Mouse (Mus musculus) C2C12 (cell line): ENCODE measurements around the gene Vmn2r3. TPM values are rescaled to one million over a fixed set of nuclear protein-coding genes. Genes with fewer than 3 reads are reported as not detected.
"Not testable (repeated sequence)": the region's sequence is repeated elsewhere in the genome, so short reads cannot be mapped to it uniquely, and the experiment has no call there.

ENCODE experiments used
- H3K27me3 ChIP-seq: one replicate; pipeline ENCODE4 v1.6.1; 2011; ENCODE audit not compliant: control insufficient read depth, insufficient read depth, insufficient read length
- H3K36me3 ChIP-seq: one replicate; pipeline ENCODE4 v1.6.1; 2011; ENCODE audit not compliant: control insufficient read depth, insufficient read depth
- H3K4me3 ChIP-seq: one replicate; pipeline ENCODE4 v1.5.1; 2011; ENCODE audit warnings: mild to moderate bottlenecking, control low read depth; ENCODE audit not compliant: poor library complexity, insufficient read depth, severe bottlenecking
- H3K79me2 ChIP-seq: one replicate; pipeline ENCODE4 v1.6.1; 2011; ENCODE audit not compliant: control insufficient read depth, insufficient read depth
- H3K79me3 ChIP-seq: one replicate; pipeline ENCODE4 v1.6.1; 2011; ENCODE audit warnings: low read depth, control low read depth
- H3ac ChIP-seq: one replicate; pipeline ENCODE3; 2011; ENCODE audit warnings: low read depth; ENCODE audit not compliant: control insufficient read depth, insufficient read length
- CEBPB ChIP-seq: IDR thresholded peaks from one replicate; pipeline ENCODE4 v1.6.1; 2011; ENCODE audit warnings: low read depth, mild to moderate bottlenecking, control low read depth, moderate library complexity
- CTCF ChIP-seq: IDR thresholded peaks from one replicate; pipeline ENCODE4 v1.5.1; 2011; ENCODE audit not compliant: control insufficient read depth, insufficient read depth, insufficient read length
- FOSL1 ChIP-seq: IDR thresholded peaks from one replicate; pipeline ENCODE4 v1.8.0; 2011; ENCODE audit warnings: mild to moderate bottlenecking, low read length; ENCODE audit not compliant: poor library complexity, insufficient read depth, severe bottlenecking
- MAX ChIP-seq: IDR thresholded peaks from one replicate; pipeline ENCODE4 v1.6.1; 2011; ENCODE audit warnings: mild to moderate bottlenecking, control low read depth
- MYOD1 ChIP-seq: IDR thresholded peaks from one replicate; pipeline ENCODE4 v1.6.1; 2011; ENCODE audit warnings: low read depth; ENCODE audit not compliant: control insufficient read depth, insufficient read length
- MYOG ChIP-seq: IDR thresholded peaks from one replicate; pipeline ENCODE4 v1.6.1; 2011; ENCODE audit not compliant: control insufficient read depth, insufficient read length; ENCODE audit errors: extremely low read depth
- USF1 ChIP-seq: IDR thresholded peaks from one replicate; pipeline ENCODE4 v1.6.1; 2011; ENCODE audit warnings: low read depth, mild to moderate bottlenecking, control low read depth, moderate library complexity
- long read RNA-seq, 2 experiments: library from polyadenylated mRNA; unstranded; transcript quantifications; one replicate each; pipeline ENCODE4 v2.0.0; 2019 to 2020
- polyA plus RNA-seq: library from polyadenylated mRNA; unstranded; fragments of >200 nt; fragmentation: generic; extraction: Trizol; gene quantifications from one replicate; pipeline ENCODE4 v1.2.1, GENCODE M21; 2012; ENCODE audit warnings: missing spikeins

Vmn2r3 gene
- not detected for polyA plus RNA-seq
- long read RNA-seq, experiment 1, result 0 reads
- long read RNA-seq, experiment 2, result 0 reads

DNA sequence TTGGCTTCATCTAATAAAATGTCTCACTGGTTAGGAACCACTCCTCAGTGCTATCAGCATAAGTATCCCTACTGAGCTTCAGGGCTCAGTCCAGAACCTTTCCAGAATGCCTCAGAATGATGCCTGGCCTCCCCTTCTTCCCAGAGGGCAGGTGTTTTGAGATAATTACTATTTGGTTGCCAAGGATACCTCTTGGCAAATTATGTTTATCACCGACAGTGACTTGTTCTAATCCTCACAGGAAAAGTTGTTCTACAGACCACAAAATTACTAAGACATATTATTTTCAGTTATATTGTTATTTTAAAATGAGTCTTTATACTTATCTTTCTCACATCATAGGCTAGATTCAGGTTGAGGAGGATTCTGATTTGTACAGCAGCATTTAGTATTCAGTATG is at the start of gene Vmn2r3:
TSS of gene Vmn2r3 (minus strand) at position 101 of the 400 bp plus-strand sequence.
- Histone ChIP-seq H3K79me3 (no peaks in the 10 kb centered on the region), H3K4me3 (no peak within 1 kb of the TSS), H3K79me2 (no peaks in the 10 kb centered on the region), H3K27me3 (no peaks in the 10 kb centered on the region), H3K36me3 (no peaks in the 10 kb centered on the region), H3ac (no peak within 1 kb of the TSS)
- no peak for TF ChIP-seq CEBPB
- TF ChIP-seq CTCF, result no peak
- no peak for TF ChIP-seq USF1
- no peak for TF ChIP-seq FOSL1
- TF ChIP-seq MYOD1, result no peak
- no peak for TF ChIP-seq MYOG
- TF ChIP-seq MAX, result no peak

DNA sequence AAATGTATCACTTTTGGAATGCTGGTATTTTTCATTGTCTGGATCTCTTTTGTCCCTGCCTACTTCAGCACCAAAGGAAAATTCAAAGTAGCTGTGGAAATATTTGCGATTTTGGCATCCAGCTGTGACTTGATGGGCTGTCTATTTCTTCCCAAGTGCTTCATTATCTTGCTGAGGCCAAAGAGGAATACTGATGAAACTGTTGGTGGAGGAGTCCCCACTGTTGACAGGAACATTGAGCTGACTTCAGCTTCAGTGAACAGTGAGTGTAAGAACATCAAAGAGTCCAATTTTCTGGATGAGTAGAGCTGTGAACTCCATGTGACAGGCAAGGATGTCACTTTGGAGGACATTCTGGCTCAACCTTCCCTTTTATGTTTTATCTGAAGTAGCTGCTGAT is 43.0 kb upstream of the Vmn2r3 start:
- Histone ChIP-seq H3K27me3 (no peaks in the 10 kb centered on the region), H3K79me2 (no peaks in the 10 kb centered on the region), H3ac (no peak overlapping the region), H3K36me3 (no peaks in the 10 kb centered on the region), H3K79me3 (no peaks in the 10 kb centered on the region), H3K4me3 (no peak overlapping the region)
- TF ChIP-seq MAX, result no peak
- no peak for TF ChIP-seq USF1
- no peak for TF ChIP-seq FOSL1
- no peak for TF ChIP-seq CTCF
- no peak for TF ChIP-seq CEBPB
- TF ChIP-seq MYOD1, result no peak
- no peak for TF ChIP-seq MYOG

DNA sequence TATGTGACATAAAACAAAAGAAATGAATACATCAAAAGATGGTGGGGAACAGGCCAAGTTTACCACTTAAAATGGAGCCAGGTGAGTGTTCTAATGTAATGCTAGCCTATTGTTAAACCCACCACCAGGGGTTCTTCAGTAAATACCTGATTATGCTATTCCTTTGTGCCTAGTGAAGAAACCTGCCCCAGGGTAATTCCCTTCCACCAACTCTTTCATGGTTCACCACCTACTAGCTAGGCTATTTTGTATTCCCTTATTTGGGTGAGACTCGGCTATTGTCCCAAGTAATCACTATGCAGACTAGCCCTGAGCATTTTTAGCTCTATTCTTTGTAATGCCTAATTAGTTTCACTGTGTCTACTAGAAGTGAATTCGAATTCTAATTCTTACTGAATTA is 32.3 kb upstream of the Vmn2r3 start:
- TF ChIP-seq MAX (no peak), USF1 (no peak), MYOD1 (no peak), MYOG (no peak), CTCF (no peak), CEBPB (no peak), FOSL1 (no peak)
- H3K4me3 ChIP-seq, result no peak overlapping the region
- no peak overlapping the region for H3ac ChIP-seq
- no peaks in the 10 kb centered on the region for H3K27me3 ChIP-seq
- no peaks in the 10 kb centered on the region for H3K79me3 ChIP-seq
- H3K79me2 ChIP-seq, result no peaks in the 10 kb centered on the region
- H3K36me3 ChIP-seq, result no peaks in the 10 kb centered on the region

DNA sequence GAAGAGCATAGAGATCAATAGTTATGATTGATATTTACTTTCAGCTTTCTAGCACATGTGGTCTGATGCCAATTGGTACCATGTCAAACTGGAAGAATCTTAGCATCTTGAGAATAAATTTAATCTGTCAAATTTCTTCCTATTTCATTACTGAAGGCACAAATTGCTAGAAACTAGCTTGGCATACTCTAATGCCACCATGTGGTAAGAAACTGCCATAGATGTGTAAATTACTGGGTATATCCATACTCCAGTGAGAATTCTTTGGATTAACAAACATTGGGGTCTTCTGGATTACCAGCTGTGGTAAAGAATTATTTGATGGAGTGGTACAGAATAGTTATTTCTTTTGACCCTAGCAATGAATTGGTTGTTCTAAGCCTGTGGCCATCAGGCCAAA is 17.3 kb upstream of the Vmn2r3 start:
- no peaks in the 10 kb centered on the region for H3K79me3 ChIP-seq
- no peaks in the 10 kb centered on the region for H3K36me3 ChIP-seq
- H3K79me2 ChIP-seq, result no peaks in the 10 kb centered on the region
- H3ac ChIP-seq, result no peak overlapping the region
- no peak overlapping the region for H3K4me3 ChIP-seq
- H3K27me3 ChIP-seq, result no peaks in the 10 kb centered on the region
- TF ChIP-seq FOSL1, result no peak

DNA sequence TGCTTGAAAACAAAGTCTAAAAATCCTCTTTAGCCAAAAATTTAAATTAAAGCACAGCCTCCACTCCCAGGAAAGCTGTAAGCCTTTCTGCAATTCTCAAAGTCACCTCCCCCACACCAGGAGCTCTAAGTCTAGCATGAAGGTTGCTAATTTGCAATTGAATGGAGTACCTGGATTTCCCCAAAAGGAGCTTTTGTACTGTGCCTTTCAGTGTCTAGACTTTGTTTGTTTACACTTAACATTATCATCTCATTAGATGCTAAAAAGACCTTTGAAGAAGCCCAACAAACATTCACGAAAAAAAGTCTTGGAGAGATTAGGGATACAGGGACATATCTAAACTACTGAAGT is 23.8 kb downstream of the Vmn2r3 start:
- H3K27me3 ChIP-seq, result no peaks in the 10 kb centered on the region
- no peaks in the 10 kb centered on the region for H3K79me2 ChIP-seq
- no peaks in the 10 kb centered on the region for H3K79me3 ChIP-seq
- no peak for TF ChIP-seq MYOG
- TF ChIP-seq MYOD1, result no peak
- TF ChIP-seq FOSL1, result no peak
- TF ChIP-seq CTCF, result no peak
- TF ChIP-seq USF1, result no peak
- TF ChIP-seq CEBPB, result no peak
- no peak for TF ChIP-seq MAX
- H3K36me3 ChIP-seq, result no peaks in the 10 kb centered on the region
- no peak overlapping the region for H3ac ChIP-seq
- no peak overlapping the region for H3K4me3 ChIP-seq

DNA sequence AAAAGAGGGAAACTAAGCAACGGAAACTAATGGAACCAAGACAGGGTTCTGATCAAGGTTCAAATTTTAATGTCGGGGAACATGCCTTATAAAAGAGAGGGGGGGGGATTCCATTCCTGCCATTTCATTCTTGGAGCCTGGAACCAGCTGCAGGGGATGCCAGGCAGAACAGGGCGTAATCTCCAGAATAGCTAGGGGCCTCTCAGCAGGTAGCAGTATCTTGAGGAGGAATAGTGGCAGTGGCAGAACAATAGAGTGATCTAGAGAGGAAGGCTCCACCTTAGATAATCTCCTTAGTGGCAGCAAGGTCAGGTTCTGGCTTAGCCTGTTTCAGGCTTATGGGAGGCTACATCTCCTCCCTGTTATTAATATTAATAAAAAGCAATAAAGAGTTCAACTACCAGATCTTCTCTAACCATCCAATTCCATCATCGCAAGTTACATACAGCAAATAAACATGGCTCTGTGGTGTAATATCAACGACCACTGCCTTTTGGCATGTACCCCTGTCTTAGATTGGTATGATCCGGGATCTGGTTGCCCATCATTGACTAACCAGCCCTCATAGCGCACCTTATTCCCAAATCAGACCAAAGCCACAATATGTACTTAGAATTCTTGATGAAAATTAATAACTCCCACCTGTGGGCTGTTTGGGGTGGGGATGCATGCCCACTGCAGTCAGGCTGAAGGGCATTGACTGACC is 24.3 kb downstream of the Vmn2r3 start:
- not testable (repeated sequence) for H3K36me3 ChIP-seq, H3ac ChIP-seq, H3K79me3 ChIP-seq, H3K27me3 ChIP-seq, H3K4me3 ChIP-seq, H3K79me2 ChIP-seq
